Comparison of ENCODE assay signal across 20 mouse cellular contexts in the genomic region with DNA sequence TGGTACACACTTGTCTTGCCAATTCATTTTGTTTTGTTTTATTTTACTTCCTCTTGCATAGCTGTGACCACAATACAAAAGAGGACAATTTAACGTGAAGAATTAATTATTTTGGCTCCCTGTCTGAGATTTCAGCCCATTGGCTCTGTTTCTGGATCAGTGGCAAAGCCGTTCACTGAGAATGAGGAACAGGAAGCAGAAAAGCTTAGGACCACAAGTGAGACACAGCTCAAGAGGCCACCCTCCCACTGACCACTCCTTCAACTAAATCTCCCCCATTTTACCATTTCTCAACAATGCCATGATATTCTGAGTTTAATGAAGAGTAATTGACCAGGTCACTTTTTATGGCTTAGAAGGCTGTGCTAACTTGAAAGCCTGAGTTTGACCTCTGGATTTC. TPM values are rescaled to one million over a fixed set of nuclear protein-coding genes. Genes with fewer than 3 reads are reported as not detected.
A peak's percentile ranks its signal among the peaks of the same experiment; 100 is the strongest.
DNase-seq lines count a peak whose midpoint lies in the region; TF ChIP-seq lines count a peak whose summit lies in the region.
"Had no signal": no experiment of that assay in that cellular context is flagged by ENCODE, and none has a peak within 500 bp of the region (broad histone marks: within the 10 kb centered on the region; RNA-seq: fewer than 3 reads in every experiment).

No protein-coding gene starts in this region.

- H3K4me1 ChIP-seq in kidney, adult 2 months (ENCODE audit: control insufficient read depth, insufficient read depth, low read length): peaks cover 39% of the 10 kb centered on the region
- H3K4me1 ChIP-seq: embryonic facial prominence, embryonic 15.5 days; forebrain, embryonic 10.5 days; heart, embryonic 15.5 days; hindbrain, embryonic 13.5 days had no signal

- TF ChIP-seq POLR2A in kidney, adult 2 months (IDR thresholded peaks at IDR 0.05; ENCODE audit: low read depth, low read length): no peak

- no peak for TF ChIP-seq CTCF in kidney, adult 2 months (conservative IDR thresholded peaks at IDR 0.05; ENCODE audit: insufficient read depth, insufficient read length, low read depth, low read length)

- 15% methylated on average over 2 of the region's 2 CpGs for WGBS in kidney, adult 2 months
- WGBS in macrophage (ENCODE audit: missing documents): 0% methylated on average over 2 of the region's 2 CpGs

- no peaks in the 10 kb centered on the region for H3K36me3 ChIP-seq in kidney, adult 2 months (ENCODE audit: control insufficient read depth, insufficient read depth, low read length)
- H3K36me3 ChIP-seq in macrophage (ENCODE audit: inconsistent target): no peaks in the 10 kb centered on the region
- H3K36me3 ChIP-seq: heart, embryonic 15.5 days; hindbrain, embryonic 13.5 days had no signal

- no peaks in the 10 kb centered on the region; the same call in 1 of the 2 replicates for H3K79me2 ChIP-seq in macrophage (ENCODE audit: inconsistent target)

- peak; percentile 30 for DNase-seq in kidney, adult 2 months
- DNase-seq in kidney, adult 8-10 months: no peak
- DNase-seq in Muller cell, postnatal 12 days (ENCODE audit: inconsistent ontology term): peak; percentile 23
- DNase-seq in layer of hippocampus, postnatal 10 days (ENCODE audit: low spot score in 2 of 2): no peak
- no peak for DNase-seq in spleen, postnatal 14 days (ENCODE audit: low spot score in 2 of 2)
- DNase-seq in gastrocnemius, postnatal 25 days: no peak
- DNase-seq: adrenal gland, adult 2 months; adrenal gland, postnatal 25 days; cerebellum, adult 2 months; cerebellum, postnatal 10 days; embryo, embryonic 11 days; heart, adult 2 months; heart, postnatal 14 days had no signal

- H3K4me3 ChIP-seq in kidney, adult 2 months (ENCODE audit: insufficient read depth, low read depth, low read length): no peak overlapping the region
- H3K4me3 ChIP-seq in macrophage (ENCODE audit: inconsistent target): no peak overlapping the region
- H3K4me3 ChIP-seq: embryonic facial prominence, embryonic 15.5 days; erythroblast, embryonic 14.5 days; forebrain, embryonic 10.5 days; heart, adult 2 months; heart, embryonic 15.5 days; hindbrain, embryonic 13.5 days had no signal

- H3K27me3 ChIP-seq in kidney, adult 2 months (replicated peaks; ENCODE audit: control insufficient read depth, insufficient read depth, low read length): no peaks in the 10 kb centered on the region
- H3K27me3 ChIP-seq: embryonic facial prominence, embryonic 15.5 days; heart, embryonic 15.5 days; hindbrain, embryonic 13.5 days had no signal

- H3K27ac ChIP-seq in kidney, adult 2 months (ENCODE audit: insufficient read depth, low read depth, low read length): 0 out of 2 replicates have a peak overlapping the region, but pooled peaks have one; percentile 28
- peak overlapping the region; percentile 2 for H3K27ac ChIP-seq in macrophage
- H3K27ac ChIP-seq: embryonic facial prominence, embryonic 15.5 days; forebrain, embryonic 10.5 days; heart, adult 2 months; heart, embryonic 15.5 days; hindbrain, embryonic 13.5 days; hindbrain, postnatal 0 days had no signal

RNA-seq across cellular contexts. Expression of a gene that starts 57.5 kb away (rescaled TPM):
- polyA plus RNA-seq in kidney, adult 2 months (2012; rRNA removed): 107 and 122 TPM in 2 replicates
- total RNA-seq in macrophage (2018; cell fraction: chromatin; rRNA removed): 100 to 1,000 TPM in 7 of 26 experiments, 10 to 100 TPM in 19; 30.5 to 184 (median 87.9) TPM
- 10 to 100 TPM; 27.9 to 52.4 (median 41.1) TPM for total RNA-seq in macrophage (2018; cell fraction: cytosol; rRNA removed)
- 100 to 1,000 TPM in 4 of 26 experiments, 10 to 100 TPM in 22; 34.1 to 166 (median 71.8) TPM for total RNA-seq in macrophage (2018; cell fraction: nucleus; rRNA removed)
- 30.8 to 43.0 TPM (median 32.9 TPM) in 3 replicates for polyA plus RNA-seq in macrophage (2018)
- 100 to 1,000 TPM in 1 of 2 experiments, 10 to 100 TPM in 1; 94.4 to 121 TPM for total RNA-seq in layer of hippocampus, postnatal 10 days (2021)
- total RNA-seq in gastrocnemius, postnatal 25 days (2021): 10 to 100 TPM; 16.0 to 19.0 TPM

Comparison
In these comparisons a context has a peak if more than half of its experiments do, and no peak if none do; other contexts are left out.
1. DNase-seq: peak in kidney, adult 2 months (single experiment) and Muller cell, postnatal 12 days (single experiment); none in kidney, adult 8-10 months (0 of 2), layer of hippocampus, postnatal 10 days (0 of 2), spleen, postnatal 14 days (0 of 2) and gastrocnemius, postnatal 25 days (single experiment).
2. RNA of a gene that starts 57.5 kb away (total RNA-seq): 94.4 to 121 TPM in layer of hippocampus, postnatal 10 days; 16.0 to 19.0 TPM in gastrocnemius, postnatal 25 days; every median in the first group is over 4 times any median in the second.